Mouse (Mus musculus): ENCODE measurements around the gene Trio. TPM values are rescaled to one million over a fixed set of nuclear protein-coding genes. Genes with fewer than 3 reads are reported as not detected.

Gene Trio
- polyA plus RNA-seq, 1 experiment from 2014 or later, result 42.1 TPM

- Histone ChIP-seq H3K27ac (ENCODE audit: low read depth, low read length) (no peak overlapping the region), H3K4me3 (ENCODE audit: low read length) (no peak overlapping the region), H3K9ac (ENCODE audit: low read depth, low read length) (no peak overlapping the region), H3K9me3 (ENCODE audit: control insufficient read depth, low read length) (no peaks in the 10 kb centered on the region), H3K4me1 (ENCODE audit: control insufficient read depth, insufficient read depth, low read length) (peaks cover under 1% of the 10 kb centered on the region; the same call in 1 of the 2 replicates), H3K4me2 (replicated peaks; ENCODE audit: low read depth, low read length) (no peak overlapping the region), H3K36me3 (ENCODE audit: control insufficient read depth, insufficient read depth, low read length) (no peaks in the 10 kb centered on the region), H3K27me3 (ENCODE audit: control insufficient read depth, insufficient read depth, low read length) (no peaks in the 10 kb centered on the region)
- 88% methylated on average over 5 of the region's 5 CpGs for WGBS
- ATAC-seq (ENCODE audit: low FRiP score, low TSS enrichment), result no peak
Observed at GRCm38 (mm10) chr15:27954356-27954755, 71.3 kb downstream of the Trio start.

GRCm38 (mm10) chr15:27953570-27953969 is 72.1 kb downstream of the Trio start:
- no peak overlapping the region for H3K9ac ChIP-seq (ENCODE audit: low read depth, low read length)
- H3K36me3 ChIP-seq (ENCODE audit: control insufficient read depth, insufficient read depth, low read length), result no peaks in the 10 kb centered on the region
- H3K4me1 ChIP-seq (ENCODE audit: control insufficient read depth, insufficient read depth, low read length), result no peaks in the 10 kb centered on the region
- H3K4me3 ChIP-seq (ENCODE audit: low read length), result no peak overlapping the region
- no peaks in the 10 kb centered on the region for H3K9me3 ChIP-seq (ENCODE audit: control insufficient read depth, low read length)
- 65% methylated on average over 3 of the region's 3 CpGs for WGBS
- H3K27me3 ChIP-seq (ENCODE audit: control insufficient read depth, insufficient read depth, low read length), result no peaks in the 10 kb centered on the region
- H3K27ac ChIP-seq (ENCODE audit: low read depth, low read length), result no peak overlapping the region
- ATAC-seq (ENCODE audit: low FRiP score, low TSS enrichment), result no peak
- no peak overlapping the region for H3K4me2 ChIP-seq (replicated peaks; ENCODE audit: low read depth, low read length)

- H3K4me2 ChIP-seq (replicated peaks; ENCODE audit: low read depth, low read length), result no peak overlapping the region
- no peak for ATAC-seq (ENCODE audit: low FRiP score, low TSS enrichment)
- H3K27me3 ChIP-seq (ENCODE audit: control insufficient read depth, insufficient read depth, low read length), result no peaks in the 10 kb centered on the region
- H3K4me1 ChIP-seq (ENCODE audit: control insufficient read depth, insufficient read depth, low read length), result no peaks in the 10 kb centered on the region
- no peak overlapping the region for H3K27ac ChIP-seq (ENCODE audit: low read depth, low read length)
- H3K9ac ChIP-seq (ENCODE audit: low read depth, low read length), result no peak overlapping the region
- H3K9me3 ChIP-seq (ENCODE audit: control insufficient read depth, low read length), result no peaks in the 10 kb centered on the region
- H3K4me3 ChIP-seq (ENCODE audit: low read length), result no peak overlapping the region
- WGBS, result 92% methylated on average over 7 of the region's 7 CpGs
- H3K36me3 ChIP-seq (ENCODE audit: control insufficient read depth, insufficient read depth, low read length), result no peaks in the 10 kb centered on the region
Observed at GRCm38 (mm10) chr15:27951195-27951594, 74.5 kb downstream of the Trio start.

- Histone ChIP-seq H3K9ac (ENCODE audit: low read depth, low read length) (no peak overlapping the region), H3K27me3 (ENCODE audit: control insufficient read depth, insufficient read depth, low read length) (no peaks in the 10 kb centered on the region), H3K36me3 (ENCODE audit: control insufficient read depth, insufficient read depth, low read length) (no peaks in the 10 kb centered on the region), H3K4me3 (ENCODE audit: low read length) (no peak overlapping the region), H3K9me3 (ENCODE audit: control insufficient read depth, low read length) (no peaks in the 10 kb centered on the region), H3K4me2 (replicated peaks; ENCODE audit: low read depth, low read length) (no peak overlapping the region), H3K27ac (ENCODE audit: low read depth, low read length) (no peak overlapping the region), H3K4me1 (ENCODE audit: control insufficient read depth, insufficient read depth, low read length) (peaks cover 1% of the 10 kb centered on the region)
- ATAC-seq (ENCODE audit: low FRiP score, low TSS enrichment), result no peak
- WGBS, result 91% methylated on average over 9 of the region's 9 CpGs
Observed at GRCm38 (mm10) chr15:27949196-27949595, 76.5 kb downstream of the Trio start.

GRCm38 (mm10) chr15:27947880-27948279 is 77.8 kb downstream of the Trio start:
- Histone ChIP-seq H3K36me3 (ENCODE audit: control insufficient read depth, insufficient read depth, low read length) (no peaks in the 10 kb centered on the region), H3K27ac (ENCODE audit: low read depth, low read length) (no peak overlapping the region), H3K4me2 (replicated peaks; ENCODE audit: low read depth, low read length) (no peak overlapping the region), H3K27me3 (ENCODE audit: control insufficient read depth, insufficient read depth, low read length) (no peaks in the 10 kb centered on the region), H3K9ac (ENCODE audit: low read depth, low read length) (no peak overlapping the region), H3K4me1 (ENCODE audit: control insufficient read depth, insufficient read depth, low read length) (peaks cover 8% of the 10 kb centered on the region), H3K9me3 (ENCODE audit: control insufficient read depth, low read length) (no peaks in the 10 kb centered on the region), H3K4me3 (ENCODE audit: low read length) (no peak overlapping the region)
- WGBS, result 90% methylated on average over 3 of the region's 3 CpGs
- no peak for ATAC-seq (ENCODE audit: low FRiP score, low TSS enrichment)

GRCm38 (mm10) chr15:27945570-27945969 is 80.1 kb downstream of the Trio start:
- Histone ChIP-seq H3K4me3 (ENCODE audit: low read length) (no peak overlapping the region), H3K27me3 (ENCODE audit: control insufficient read depth, insufficient read depth, low read length) (no peaks in the 10 kb centered on the region), H3K4me2 (replicated peaks; ENCODE audit: low read depth, low read length) (no peak overlapping the region), H3K27ac (ENCODE audit: low read depth, low read length) (no peak overlapping the region), H3K4me1 (ENCODE audit: control insufficient read depth, insufficient read depth, low read length) (peaks cover 24% of the 10 kb centered on the region), H3K36me3 (ENCODE audit: control insufficient read depth, insufficient read depth, low read length) (no peaks in the 10 kb centered on the region), H3K9me3 (ENCODE audit: control insufficient read depth, low read length) (no peaks in the 10 kb centered on the region), H3K9ac (ENCODE audit: low read depth, low read length) (no peak overlapping the region)
- ATAC-seq (ENCODE audit: low FRiP score, low TSS enrichment), result no peak
- WGBS, result 86% methylated on average over 9 of the region's 9 CpGs

- Histone ChIP-seq H3K9me3 (ENCODE audit: control insufficient read depth, low read length) (no peaks in the 10 kb centered on the region), H3K36me3 (ENCODE audit: control insufficient read depth, insufficient read depth, low read length) (no peaks in the 10 kb centered on the region), H3K27ac (ENCODE audit: low read depth, low read length) (no peak overlapping the region), H3K4me2 (replicated peaks; ENCODE audit: low read depth, low read length) (no peak overlapping the region), H3K4me3 (ENCODE audit: low read length) (no peak overlapping the region), H3K4me1 (ENCODE audit: control insufficient read depth, insufficient read depth, low read length) (peaks cover 26% of the 10 kb centered on the region), H3K9ac (ENCODE audit: low read depth, low read length) (no peak overlapping the region), H3K27me3 (ENCODE audit: control insufficient read depth, insufficient read depth, low read length) (no peaks in the 10 kb centered on the region)
- WGBS, result 91% methylated on average over 11 of the region's 11 CpGs
- no peak; the same call in 1 of the 2 replicates for ATAC-seq (ENCODE audit: low FRiP score, low TSS enrichment)
Observed at GRCm38 (mm10) chr15:27944898-27945297, 80.8 kb downstream of the Trio start.

- ATAC-seq (ENCODE audit: low FRiP score, low TSS enrichment), result no peak
- H3K9me3 ChIP-seq (ENCODE audit: control insufficient read depth, low read length), result no peaks in the 10 kb centered on the region
- 63% methylated on average over 18 of the region's 18 CpGs for WGBS
- H3K36me3 ChIP-seq (ENCODE audit: control insufficient read depth, insufficient read depth, low read length), result no peaks in the 10 kb centered on the region
- H3K27me3 ChIP-seq (ENCODE audit: control insufficient read depth, insufficient read depth, low read length), result no peaks in the 10 kb centered on the region
- H3K4me1 ChIP-seq (ENCODE audit: control insufficient read depth, insufficient read depth, low read length), result peaks cover 29% of the 10 kb centered on the region
- H3K4me3 ChIP-seq (ENCODE audit: low read length), result no peak overlapping the region
- no peak overlapping the region for H3K27ac ChIP-seq (ENCODE audit: low read depth, low read length)
- H3K4me2 ChIP-seq (replicated peaks; ENCODE audit: low read depth, low read length), result no peak overlapping the region
- no peak overlapping the region for H3K9ac ChIP-seq (ENCODE audit: low read depth, low read length)
Observed at GRCm38 (mm10) chr15:27943486-27944195, 82.0 kb downstream of the Trio start.

- Histone ChIP-seq H3K27me3 (ENCODE audit: control insufficient read depth, insufficient read depth, low read length) (no peaks in the 10 kb centered on the region), H3K4me3 (ENCODE audit: low read length) (no peak overlapping the region), H3K4me2 (replicated peaks; ENCODE audit: low read depth, low read length) (no peak overlapping the region), H3K27ac (ENCODE audit: low read depth, low read length) (no peak overlapping the region), H3K4me1 (ENCODE audit: control insufficient read depth, insufficient read depth, low read length) (peaks cover 41% of the 10 kb centered on the region), H3K36me3 (ENCODE audit: control insufficient read depth, insufficient read depth, low read length) (no peaks in the 10 kb centered on the region), H3K9me3 (ENCODE audit: control insufficient read depth, low read length) (no peaks in the 10 kb centered on the region), H3K9ac (ENCODE audit: low read depth, low read length) (no peak overlapping the region)
- 75% methylated on average over 11 of the region's 11 CpGs for WGBS
- no peak for ATAC-seq (ENCODE audit: low FRiP score, low TSS enrichment)
Observed at GRCm38 (mm10) chr15:27942148-27942847, 83.3 kb downstream of the Trio start.

All from kidney, embryonic 14.5 days (tissue).